Comparison of ENCODE assay signal across 16 mouse cellular contexts in the genomic region with DNA sequence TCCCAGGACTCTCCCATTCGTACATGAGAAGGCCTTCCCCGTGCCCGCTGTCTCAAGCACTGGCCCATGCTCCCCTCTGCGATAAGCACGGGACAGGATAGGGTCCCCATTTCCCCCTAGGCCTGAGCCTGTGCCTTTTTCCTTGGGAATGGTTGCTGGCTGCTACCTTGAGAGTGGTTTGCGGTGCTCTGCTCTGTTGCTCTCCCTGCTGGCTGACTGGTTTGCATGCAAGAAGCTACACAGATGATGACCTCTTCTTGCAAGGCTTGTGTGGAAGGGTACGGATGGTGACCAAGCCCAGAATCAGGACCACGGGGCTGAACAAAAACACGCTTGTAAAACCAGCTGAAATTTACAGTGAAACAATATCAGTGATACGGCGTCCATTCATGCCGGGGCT.
DNase-seq lines count a peak whose midpoint lies in the region; ATAC-seq and TF ChIP-seq lines count a peak whose summit lies in the region.
"Had no signal": no experiment of that assay in that cellular context is flagged by ENCODE, and none has a peak within 500 bp of the region (broad histone marks: within the 10 kb centered on the region; RNA-seq: fewer than 3 reads in every experiment).

No protein-coding gene starts in this region.

- H3K4me2 ChIP-seq in hindbrain, postnatal 0 days (ENCODE audit: low read depth, low read length): no peak overlapping the region
- H3K4me2 ChIP-seq in hindbrain, embryonic 16.5 days (ENCODE audit: low read length): no peak overlapping the region
- H3K4me2 ChIP-seq in lung, embryonic 14.5 days: no peak overlapping the region
- H3K4me2 ChIP-seq: embryonic facial prominence, embryonic 12.5 days; heart, embryonic 13.5 days; liver, embryonic 13.5 days; neural tube, embryonic 12.5 days had no signal

- H3K4me3 ChIP-seq in hindbrain, postnatal 0 days (ENCODE audit: low read length): no peak overlapping the region
- no peak overlapping the region for H3K4me3 ChIP-seq in hindbrain, embryonic 16.5 days (ENCODE audit: low read length)
- no peak overlapping the region for H3K4me3 ChIP-seq in lung, embryonic 14.5 days (ENCODE audit: low read depth, low read length)
- H3K4me3 ChIP-seq: embryonic facial prominence, embryonic 12.5 days; heart, embryonic 13.5 days; hindbrain, embryonic 10.5 days; liver, embryonic 13.5 days; neural tube, embryonic 12.5 days had no signal

- no peak overlapping the region for H3K9ac ChIP-seq in hindbrain, postnatal 0 days (replicated peaks; ENCODE audit: low read length)
- no peak overlapping the region for H3K9ac ChIP-seq in hindbrain, embryonic 16.5 days (ENCODE audit: low read depth, low read length)
- no peak overlapping the region for H3K9ac ChIP-seq in lung, embryonic 14.5 days
- H3K9ac ChIP-seq: embryonic facial prominence, embryonic 12.5 days; heart, embryonic 13.5 days; liver, embryonic 13.5 days; neural tube, embryonic 12.5 days had no signal

- no peaks in the 10 kb centered on the region for H3K9me3 ChIP-seq in hindbrain, postnatal 0 days (ENCODE audit: low read length)
- no peaks in the 10 kb centered on the region for H3K9me3 ChIP-seq in hindbrain, embryonic 16.5 days (ENCODE audit: control insufficient read depth, low read length)
- no peaks in the 10 kb centered on the region for H3K9me3 ChIP-seq in lung, embryonic 14.5 days (ENCODE audit: low read depth, low read length)
- H3K9me3 ChIP-seq: embryonic facial prominence, embryonic 12.5 days; heart, embryonic 13.5 days; hindbrain, embryonic 10.5 days; liver, embryonic 13.5 days; neural tube, embryonic 12.5 days had no signal

- ATAC-seq in hindbrain, postnatal 0 days: no peak
- no peak for ATAC-seq in hindbrain, embryonic 16.5 days
- no peak for ATAC-seq in lung, embryonic 14.5 days (ENCODE audit: insufficient read depth)
- ATAC-seq: midbrain, embryonic 16.5 days had no signal

- no peak overlapping the region for H3K27ac ChIP-seq in hindbrain, postnatal 0 days
- H3K27ac ChIP-seq in hindbrain, embryonic 16.5 days (ENCODE audit: low read depth, low read length): no peak overlapping the region
- no peak overlapping the region for H3K27ac ChIP-seq in lung, embryonic 14.5 days (ENCODE audit: low read depth)
- H3K27ac ChIP-seq: embryonic facial prominence, embryonic 12.5 days; heart, embryonic 13.5 days; hindbrain, embryonic 10.5 days; liver, embryonic 13.5 days; neural tube, embryonic 12.5 days had no signal

- peak; percentile 56 for TF ChIP-seq CTCF in hindbrain, postnatal 0 days (IDR thresholded peaks at IDR 0.05; ENCODE audit: low read depth)
- TF ChIP-seq CTCF in lung, embryonic 14.5 days (IDR thresholded peaks at IDR 0.05; ENCODE audit: low read depth): peak; percentile 53

- DNase-seq in hindbrain, postnatal 0 days (ENCODE audit: low spot score): no peak
- DNase-seq in lung, embryonic 14.5 days: peak; percentile 33
- DNase-seq in lung, postnatal 4 days: no peak
- peak; percentile 37 for DNase-seq in ZHBTc4 (ENCODE audit: low read depth, low spot score)
- peak; percentile 42 for DNase-seq in lung, postnatal 36 days
- DNase-seq in embryo, embryonic 9.5 days (ENCODE audit: extremely low spot score): no peak
- DNase-seq: gastrocnemius, postnatal 36 days; kidney, postnatal 14 days; liver, embryonic 13.5 days; right cerebral cortex, postnatal 25 days had no signal

- H3K27me3 ChIP-seq in hindbrain, postnatal 0 days (ENCODE audit: insufficient read depth, low read length): no peaks in the 10 kb centered on the region
- H3K27me3 ChIP-seq in hindbrain, embryonic 16.5 days (replicated peaks; ENCODE audit: control insufficient read depth, insufficient read depth, low read length): no peaks in the 10 kb centered on the region
- no peaks in the 10 kb centered on the region for H3K27me3 ChIP-seq in lung, embryonic 14.5 days (ENCODE audit: insufficient read depth, low read length)
- H3K27me3 ChIP-seq: embryonic facial prominence, embryonic 12.5 days; heart, embryonic 13.5 days; liver, embryonic 13.5 days; neural tube, embryonic 12.5 days had no signal

- WGBS in hindbrain, postnatal 0 days: 93% methylated on average over 12 of the region's 12 CpGs
- WGBS in hindbrain, embryonic 16.5 days: 93% methylated on average over 12 of the region's 12 CpGs
- WGBS in lung, embryonic 14.5 days: 87% methylated on average over 12 of the region's 12 CpGs

- peaks cover 23% of the 10 kb centered on the region; the same call in 1 of the 2 replicates for H3K36me3 ChIP-seq in hindbrain, postnatal 0 days (ENCODE audit: insufficient read depth, low read length)
- H3K36me3 ChIP-seq in hindbrain, embryonic 16.5 days (ENCODE audit: control insufficient read depth, insufficient read depth, low read length): peaks cover 6% of the 10 kb centered on the region; the same call in 1 of the 2 replicates
- H3K36me3 ChIP-seq in lung, embryonic 14.5 days (ENCODE audit: insufficient read depth): peaks cover 41% of the 10 kb centered on the region

- no peaks in the 10 kb centered on the region for H3K4me1 ChIP-seq in hindbrain, postnatal 0 days (ENCODE audit: insufficient read depth, low read length)
- H3K4me1 ChIP-seq in hindbrain, embryonic 16.5 days (ENCODE audit: control insufficient read depth, insufficient read depth, low read depth, low read length): no peaks in the 10 kb centered on the region
- H3K4me1 ChIP-seq in lung, embryonic 14.5 days (ENCODE audit: insufficient read depth): no peaks in the 10 kb centered on the region
- H3K4me1 ChIP-seq: embryonic facial prominence, embryonic 12.5 days; hindbrain, embryonic 10.5 days; neural tube, embryonic 12.5 days had no signal

Comparison
In these comparisons a context has a peak if more than half of its experiments do, and no peak if none do; other contexts are left out.
1. DNase-seq: peak in lung, embryonic 14.5 days (single experiment), ZHBTc4 (single experiment) and lung, postnatal 36 days (single experiment); none in hindbrain, postnatal 0 days (single experiment), lung, postnatal 4 days (0 of 2) and embryo, embryonic 9.5 days (single experiment).